ENCODE assay signal across 8 mouse cellular contexts in genomic region chr1:191312513-191312941, GRCm38 (mm10). TPM values are rescaled to one million over a fixed set of nuclear protein-coding genes. Genes with fewer than 3 reads are reported as not detected.
DNase-seq lines count a peak whose midpoint lies in the region; ATAC-seq lines count a peak whose summit lies in the region.

No protein-coding gene starts in this region.

- peak; percentile 91 for DNase-seq in ZHBTc4 (ENCODE audit: low read depth, low spot score)
- DNase-seq in gastrocnemius, adult 8-10 months (ENCODE audit: low spot score in 2 of 2), result peak; percentile 70 to 79
- DNase-seq in induced T-regulatory cell, adult 2 months (ENCODE audit: low read depth), result peak; percentile 93
- DNase-seq in left cerebral cortex, postnatal 14 days (ENCODE audit: low spot score in 2 of 2), result peak; percentile 78 to 84
- peak; percentile 85 for DNase-seq in right cerebral cortex, postnatal 14 days
- DNase-seq in urinary bladder, postnatal 36 days (ENCODE audit: low spot score in 2 of 2), result peak; percentile 81 to 85

- intact Hi-C loops in left cerebral cortex, postnatal 14 days (cut with DNase I), result loop anchor here (10.0 kb wide), 1 partner anchor 502 kb away; no protein-coding TSS in a partner anchor

- ATAC-seq in common myeloid progenitor, adult 5-6 weeks (replicated peaks; ENCODE audit: low read depth, poor library complexity, severe bottlenecking), result peak; percentile 94
- peak; percentile 97 for ATAC-seq in megakaryocyte-erythroid progenitor cell, adult 5-6 weeks (replicated peaks; ENCODE audit: low FRiP score, low TSS enrichment, poor library complexity, severe bottlenecking)

RNA-seq across cellular contexts. Expression of gene Nenf, which starts 5.5 kb away (rescaled TPM):
- total RNA-seq in common myeloid progenitor, adult 5-6 weeks (2017), result 15.9 and 19.2 TPM in 2 replicates
- 10 to 100 TPM; 58.2 to 77.0 (median 71.4) TPM for total RNA-seq in gastrocnemius, adult 8-10 months (2022)
- 10 to 100 TPM; 68.6 to 70.4 TPM for total RNA-seq in left cerebral cortex, postnatal 14 days (2021)
- total RNA-seq in megakaryocyte-erythroid progenitor cell, adult 5-6 weeks (2014; fragmentation: Nextera tagmentation), result 62.2 and 87.6 TPM in 2 replicates
- total RNA-seq in megakaryocyte-erythroid progenitor cell, adult 5-6 weeks (2017), result 20.3 and 35.5 TPM in 2 replicates

RNA-seq across cellular contexts. Expression of gene Tmem206, which starts 13.2 kb away (rescaled TPM):
- total RNA-seq in common myeloid progenitor, adult 5-6 weeks (2017), result 28.1 and 32.6 TPM in 2 replicates
- 1 to 10 TPM in 1 of 4 experiments, under 1 TPM in 3; 0.68 to 1.9 (median 0.84) TPM for total RNA-seq in gastrocnemius, adult 8-10 months (2022)
- total RNA-seq in left cerebral cortex, postnatal 14 days (2021), result 1 to 10 TPM; 8.6 to 9.2 TPM
- total RNA-seq in megakaryocyte-erythroid progenitor cell, adult 5-6 weeks (2014; fragmentation: Nextera tagmentation), result 13.5 TPM in 2 replicates
- total RNA-seq in megakaryocyte-erythroid progenitor cell, adult 5-6 weeks (2017), result 9.8 and 15.5 TPM in 2 replicates

Comparison
In these comparisons a context has a peak if more than half of its experiments do, and no peak if none do; other contexts are left out.
1. Peak in every context shown above with its lines: DNase-seq and ATAC-seq.